Mouse (Mus musculus): ENCODE measurements around the gene Wdr1.
A peak's percentile ranks its signal among the peaks of the same experiment; 100 is the strongest.

Gene Wdr1

GRCm38 (mm10) chr5:38544423-38545415 is 18.3 kb downstream of the Wdr1 start:
- DNase-seq (ENCODE audit: extremely low spot score) = no peak

- no peak for DNase-seq (ENCODE audit: extremely low spot score)
These were observed 19.4 kb downstream of the Wdr1 start for GRCm38 (mm10) chr5:38543496-38544217.

- no peak for DNase-seq (ENCODE audit: extremely low spot score)
These were observed 21.3 kb downstream of the Wdr1 start for GRCm38 (mm10) chr5:38541728-38542127.

DNA sequence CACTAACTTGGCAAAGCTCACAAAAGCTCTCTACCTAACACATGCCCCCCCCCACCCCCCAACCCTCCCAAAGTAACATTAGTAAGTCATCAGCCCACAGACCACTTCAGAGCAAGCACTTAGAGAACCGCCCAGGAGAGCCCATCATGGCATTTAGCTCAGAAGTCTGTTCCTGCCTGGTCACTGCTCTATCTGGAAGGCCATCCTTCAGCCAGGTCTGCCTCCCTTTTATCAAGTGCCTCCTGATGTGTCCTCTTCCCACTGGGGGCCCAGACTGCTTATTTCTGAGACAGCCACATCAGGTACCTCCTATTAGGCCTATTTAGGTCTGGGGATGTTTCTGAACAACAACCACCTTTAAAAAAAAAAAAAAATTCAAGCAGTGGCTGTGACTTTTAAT is 22.1 kb downstream of the Wdr1 start:
- DNase-seq (ENCODE audit: extremely low spot score) = no peak

- DNase-seq (ENCODE audit: extremely low spot score) = no peak
These were observed 24.5 kb downstream of the Wdr1 start for GRCm38 (mm10) chr5:38538508-38538907.

DNA sequence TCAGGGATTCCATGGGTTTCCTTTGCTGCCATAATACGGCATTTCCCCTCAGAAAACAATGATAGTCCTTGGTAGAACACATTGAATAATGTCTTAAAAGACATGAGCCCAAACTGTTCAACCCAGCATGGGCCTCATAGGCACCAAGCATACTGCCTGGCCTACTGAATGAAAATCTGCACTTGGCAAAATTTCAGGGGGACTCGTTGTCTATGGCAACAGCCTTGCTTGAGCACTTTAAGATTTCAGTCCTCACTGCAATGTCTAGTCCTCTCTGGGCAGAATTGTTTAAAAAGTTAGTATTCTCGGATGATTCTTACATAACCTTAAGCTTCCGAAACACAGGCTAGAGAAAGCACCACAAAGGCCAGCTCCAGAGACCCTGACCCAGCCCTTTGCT is 25.2 kb downstream of the Wdr1 start:
- no peak for DNase-seq (ENCODE audit: extremely low spot score)

DNA sequence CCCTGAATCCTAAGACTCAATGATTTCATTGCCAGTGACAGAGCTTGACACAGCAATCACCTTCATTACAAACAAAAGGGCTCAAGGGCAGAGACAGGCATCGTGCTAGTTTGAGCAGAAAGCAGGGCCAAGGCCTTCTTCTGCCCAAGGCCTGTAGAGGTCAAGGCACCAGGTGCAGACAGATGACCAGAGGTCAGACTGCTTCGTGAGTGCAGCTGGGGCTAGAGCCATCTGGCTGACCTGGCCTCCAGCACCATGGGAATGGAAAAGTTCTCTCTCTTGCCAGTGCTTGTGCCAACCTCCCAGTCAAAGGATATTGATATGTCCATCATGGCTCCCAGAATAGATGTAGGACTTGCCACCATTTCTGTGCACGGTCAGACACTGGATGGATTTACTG is 26.2 kb downstream of the Wdr1 start:
- DNase-seq (ENCODE audit: extremely low spot score) = no peak

DNA sequence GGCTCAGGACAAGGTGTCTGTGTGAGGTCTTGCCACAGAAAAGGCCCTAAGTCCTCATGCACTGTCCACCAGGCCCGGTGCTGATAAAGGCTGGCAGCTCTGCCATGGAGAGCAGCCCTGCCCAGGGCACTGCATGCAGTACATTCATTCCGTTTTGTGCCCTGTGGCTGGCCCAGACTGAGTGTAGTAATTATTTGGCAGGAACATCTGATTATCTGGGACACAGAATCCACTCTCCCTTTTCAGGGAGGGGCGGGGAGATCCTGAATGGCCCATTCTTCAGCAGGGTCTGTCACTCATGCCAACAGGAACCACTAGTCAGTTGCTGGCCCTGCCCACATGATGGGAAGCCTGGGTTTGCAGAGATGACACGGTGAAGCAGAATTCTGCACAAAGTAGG is 30.9 kb downstream of the Wdr1 start:
- no peak for DNase-seq (ENCODE audit: extremely low spot score)

- peak; percentile 12 for DNase-seq (ENCODE audit: extremely low spot score)
These were observed 33.1 kb downstream of the Wdr1 start for GRCm38 (mm10) chr5:38529724-38530428.

DNA sequence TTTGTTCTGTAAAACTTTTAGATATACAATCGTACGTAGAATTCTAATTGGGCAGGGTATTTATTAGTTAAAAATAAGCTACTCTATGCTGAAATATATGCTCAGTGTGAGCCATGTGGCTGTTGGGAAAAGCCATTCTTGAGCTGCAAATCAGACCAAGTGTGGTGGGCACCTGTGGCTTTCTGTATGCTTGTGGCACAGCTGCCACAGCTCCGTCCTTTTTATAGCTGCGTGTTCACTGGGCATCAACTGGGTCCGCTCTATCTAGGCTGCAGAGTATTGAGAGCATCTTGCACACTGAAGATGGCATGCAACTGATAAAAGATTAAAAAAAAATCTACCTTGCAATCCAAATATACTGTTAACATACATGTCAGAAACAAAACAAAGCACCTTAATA is 40.0 kb downstream of the Wdr1 start:
- no peak for DNase-seq (ENCODE audit: extremely low spot score)

- no peak for DNase-seq (ENCODE audit: extremely low spot score)
These were observed 42.2 kb downstream of the Wdr1 start for GRCm38 (mm10) chr5:38520838-38521237.

- peak; percentile 22 for DNase-seq (ENCODE audit: extremely low spot score)
These were observed 46.8 kb downstream of the Wdr1 start for GRCm38 (mm10) chr5:38516267-38516666.

GRCm38 (mm10) chr5:38512991-38513390 is 50.0 kb downstream of the Wdr1 start:
- DNase-seq (ENCODE audit: extremely low spot score) = no peak

GRCm38 (mm10) chr5:38509568-38509967 is 53.5 kb downstream of the Wdr1 start:
- no peak for DNase-seq (ENCODE audit: extremely low spot score)

DNA sequence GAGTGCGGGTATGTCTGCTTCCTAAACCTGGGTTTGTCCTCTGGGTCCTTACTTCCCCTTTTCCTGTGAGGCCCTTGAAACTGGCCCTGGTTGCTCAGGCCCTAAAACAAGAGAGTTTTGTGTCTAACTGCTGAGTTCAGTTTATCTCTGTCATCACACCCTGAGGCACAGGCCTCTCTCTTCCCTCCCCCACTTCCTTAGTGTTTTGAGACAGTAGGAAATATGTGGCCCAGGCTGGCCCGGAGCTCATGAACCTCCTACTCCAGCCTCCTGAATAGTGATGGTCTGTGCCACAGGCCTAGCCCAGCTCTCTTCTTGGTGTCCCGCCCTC is 57.6 kb downstream of the Wdr1 start:
- DNase-seq (ENCODE audit: extremely low spot score) = no peak

DNA sequence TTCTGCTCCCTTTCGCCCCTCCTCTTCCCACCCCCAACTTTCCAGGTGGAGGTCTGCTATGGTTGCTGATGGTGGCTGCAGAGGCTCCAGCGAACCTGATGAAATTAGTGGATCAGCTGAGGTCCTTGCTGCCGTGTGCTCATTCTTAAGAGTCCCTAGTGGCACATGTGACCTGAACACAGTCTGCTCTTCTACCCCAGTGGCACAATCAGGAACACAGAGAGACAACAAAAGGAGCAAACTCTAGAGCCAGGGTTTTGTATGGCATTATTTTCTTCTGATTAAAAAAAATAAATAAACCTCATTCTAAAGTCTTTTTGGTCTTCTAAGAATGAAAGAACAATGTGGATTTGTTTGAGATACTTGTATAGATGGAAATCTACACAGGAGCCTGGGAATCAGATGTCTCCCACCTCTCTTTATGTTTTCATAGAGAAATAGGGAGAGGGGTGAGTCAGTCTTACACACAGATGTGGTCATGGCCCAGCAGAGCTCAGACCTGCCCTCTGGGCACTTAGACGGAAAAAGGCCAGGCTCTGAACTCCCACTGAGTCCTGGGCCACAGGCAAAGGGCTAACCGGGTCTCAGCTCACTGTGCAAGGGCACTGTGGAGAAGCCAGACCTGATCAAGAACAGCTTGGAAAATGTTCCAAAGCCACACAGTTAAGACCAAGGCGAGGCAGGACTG is 58.1 kb downstream of the Wdr1 start:
- no peak for DNase-seq (ENCODE audit: extremely low spot score)

DNA sequence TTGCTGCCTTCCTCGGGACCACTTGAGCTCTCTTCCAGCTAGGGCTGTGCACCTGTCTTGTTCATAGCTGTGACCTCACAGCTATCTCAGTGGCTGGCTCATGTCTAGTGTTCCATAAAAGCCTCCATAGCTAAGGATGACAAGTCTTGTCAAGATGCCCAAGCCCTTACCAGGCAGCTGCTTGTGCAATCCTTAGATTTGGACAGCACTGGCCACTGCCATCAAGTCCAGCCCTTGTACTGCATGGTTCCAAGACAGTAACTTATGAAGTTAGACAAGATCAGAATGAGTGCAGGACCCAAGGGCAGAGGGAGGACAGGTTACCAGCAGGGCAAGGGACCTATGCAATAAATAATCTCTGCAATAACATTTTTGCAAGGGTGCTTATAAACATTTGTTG is 58.9 kb downstream of the Wdr1 start:
- DNase-seq (ENCODE audit: extremely low spot score) = no peak

GRCm38 (mm10) chr5:38502992-38503391 is 60.0 kb downstream of the Wdr1 start, which contains the start of gene Slc2a9:
Gene Slc2a9 (minus strand): TSS chr5:38503143.
- DNase-seq (ENCODE audit: extremely low spot score) = no peak

GRCm38 (mm10) chr5:38500043-38500442 is 63.0 kb downstream of the Wdr1 start:
- DNase-seq (ENCODE audit: extremely low spot score) = no peak

GRCm38 (mm10) chr5:38499316-38499811 is 63.7 kb downstream of the Wdr1 start:
- DNase-seq (ENCODE audit: extremely low spot score) = no peak

DNA sequence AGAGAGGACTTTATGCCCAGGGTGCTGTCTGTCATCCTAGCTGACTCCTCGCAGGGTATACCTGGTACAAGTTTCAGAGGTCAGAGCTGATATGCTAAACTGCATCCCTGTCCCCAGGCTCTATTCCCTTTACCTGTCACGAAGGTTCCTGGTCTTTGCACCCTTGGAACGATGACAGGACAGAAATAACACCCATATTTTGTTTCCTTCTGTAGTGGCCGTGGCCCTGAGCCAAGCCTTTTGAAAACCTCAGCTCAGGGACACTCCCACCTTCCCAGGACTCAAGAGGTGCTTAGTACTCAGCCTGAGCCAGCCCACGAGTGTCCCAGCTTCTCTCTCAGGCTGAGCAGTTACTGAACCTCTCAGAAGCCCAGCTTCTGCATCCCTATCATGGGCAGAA is 64.5 kb downstream of the Wdr1 start:
- DNase-seq (ENCODE audit: extremely low spot score) = no peak
